Mouse (Mus musculus): ENCODE data around the gene Prkcb. TPM values are rescaled to one million over a fixed set of nuclear protein-coding genes. Genes with fewer than 3 reads are reported as not detected.

Prkcb gene
- polyA plus RNA-seq, 1 experiment, result 2.3 TPM

GRCm38 (mm10) chr7:122414608-122415007 is 126.1 kb downstream of the Prkcb start:
- H3K9ac ChIP-seq (ENCODE audit: low read depth, poor library complexity, severe bottlenecking), result no peak overlapping the region
- H3K9me3 ChIP-seq (replicated peaks; ENCODE audit: control insufficient read depth, insufficient read depth, low read length, poor library complexity, severe bottlenecking), result no peaks in the 10 kb centered on the region
- no peak overlapping the region for H3K4me3 ChIP-seq (ENCODE audit: low read depth, low read length)
- H3K4me1 ChIP-seq (ENCODE audit: control insufficient read depth, insufficient read depth, low read length), result no peaks in the 10 kb centered on the region
- H3K27ac ChIP-seq (ENCODE audit: insufficient read depth, low read length), result no peak overlapping the region
- H3K36me3 ChIP-seq (ENCODE audit: control insufficient read depth, insufficient read depth, low read length, poor library complexity, severe bottlenecking), result no peaks in the 10 kb centered on the region
- H3K27me3 ChIP-seq (ENCODE audit: control insufficient read depth, insufficient read depth, low read length, poor library complexity, severe bottlenecking), result no peaks in the 10 kb centered on the region; the same call in 1 of the 2 replicates
- TF ChIP-seq CTCF (IDR thresholded peaks at IDR 0.05; ENCODE audit: low read depth, low read length), result no peak
- TF ChIP-seq POLR2A (IDR thresholded peaks at IDR 0.05; ENCODE audit: insufficient read depth, low read length), result no peak
- TF ChIP-seq EP300 (IDR thresholded peaks at IDR 0.05; ENCODE audit: insufficient read depth, low read depth, low read length), result no peak

- Histone ChIP-seq H3K4me3 (ENCODE audit: low read depth, low read length) (no peak overlapping the region), H3K9ac (ENCODE audit: low read depth, poor library complexity, severe bottlenecking) (no peak overlapping the region), H3K27ac (ENCODE audit: insufficient read depth, low read length) (no peak overlapping the region), H3K9me3 (replicated peaks; ENCODE audit: control insufficient read depth, insufficient read depth, low read length, poor library complexity, severe bottlenecking) (no peaks in the 10 kb centered on the region), H3K36me3 (ENCODE audit: control insufficient read depth, insufficient read depth, low read length, poor library complexity, severe bottlenecking) (no peaks in the 10 kb centered on the region), H3K4me1 (ENCODE audit: control insufficient read depth, insufficient read depth, low read length) (no peaks in the 10 kb centered on the region), H3K27me3 (ENCODE audit: control insufficient read depth, insufficient read depth, low read length, poor library complexity, severe bottlenecking) (no peaks in the 10 kb centered on the region; the same call in 1 of the 2 replicates)
- TF ChIP-seq POLR2A (IDR thresholded peaks at IDR 0.05; ENCODE audit: insufficient read depth, low read length), result no peak
- no peak for TF ChIP-seq EP300 (IDR thresholded peaks at IDR 0.05; ENCODE audit: insufficient read depth, low read depth, low read length)
- TF ChIP-seq CTCF (IDR thresholded peaks at IDR 0.05; ENCODE audit: low read depth, low read length), result no peak
These were observed 126.8 kb downstream of the Prkcb start for GRCm38 (mm10) chr7:122415387-122415786.

GRCm38 (mm10) chr7:122415904-122416303 is 127.4 kb downstream of the Prkcb start:
- H3K4me3 ChIP-seq (ENCODE audit: low read depth, low read length), result no peak overlapping the region
- H3K4me1 ChIP-seq (ENCODE audit: control insufficient read depth, insufficient read depth, low read length), result no peaks in the 10 kb centered on the region
- no peak overlapping the region for H3K9ac ChIP-seq (ENCODE audit: low read depth, poor library complexity, severe bottlenecking)
- H3K9me3 ChIP-seq (replicated peaks; ENCODE audit: control insufficient read depth, insufficient read depth, low read length, poor library complexity, severe bottlenecking), result no peaks in the 10 kb centered on the region
- H3K27ac ChIP-seq (ENCODE audit: insufficient read depth, low read length), result no peak overlapping the region
- no peak for TF ChIP-seq CTCF (IDR thresholded peaks at IDR 0.05; ENCODE audit: low read depth, low read length)
- no peak for TF ChIP-seq POLR2A (IDR thresholded peaks at IDR 0.05; ENCODE audit: insufficient read depth, low read length)
- TF ChIP-seq EP300 (IDR thresholded peaks at IDR 0.05; ENCODE audit: insufficient read depth, low read depth, low read length), result no peak
- no peaks in the 10 kb centered on the region; the same call in 1 of the 2 replicates for H3K27me3 ChIP-seq (ENCODE audit: control insufficient read depth, insufficient read depth, low read length, poor library complexity, severe bottlenecking)
- H3K36me3 ChIP-seq (ENCODE audit: control insufficient read depth, insufficient read depth, low read length, poor library complexity, severe bottlenecking), result no peaks in the 10 kb centered on the region

GRCm38 (mm10) chr7:122418551-122418950 is 130.0 kb downstream of the Prkcb start:
- no peak overlapping the region for H3K4me3 ChIP-seq (ENCODE audit: low read depth, low read length)
- no peaks in the 10 kb centered on the region; the same call in 1 of the 2 replicates for H3K27me3 ChIP-seq (ENCODE audit: control insufficient read depth, insufficient read depth, low read length, poor library complexity, severe bottlenecking)
- H3K9ac ChIP-seq (ENCODE audit: low read depth, poor library complexity, severe bottlenecking), result no peak overlapping the region
- no peaks in the 10 kb centered on the region for H3K36me3 ChIP-seq (ENCODE audit: control insufficient read depth, insufficient read depth, low read length, poor library complexity, severe bottlenecking)
- no peaks in the 10 kb centered on the region for H3K9me3 ChIP-seq (replicated peaks; ENCODE audit: control insufficient read depth, insufficient read depth, low read length, poor library complexity, severe bottlenecking)
- H3K27ac ChIP-seq (ENCODE audit: insufficient read depth, low read length), result no peak overlapping the region
- no peak for TF ChIP-seq EP300 (IDR thresholded peaks at IDR 0.05; ENCODE audit: insufficient read depth, low read depth, low read length)
- no peak for TF ChIP-seq CTCF (IDR thresholded peaks at IDR 0.05; ENCODE audit: low read depth, low read length)
- TF ChIP-seq POLR2A (IDR thresholded peaks at IDR 0.05; ENCODE audit: insufficient read depth, low read length), result no peak
- H3K4me1 ChIP-seq (ENCODE audit: control insufficient read depth, insufficient read depth, low read length), result no peaks in the 10 kb centered on the region

- TF ChIP-seq POLR2A (IDR thresholded peaks at IDR 0.05; ENCODE audit: insufficient read depth, low read length) (no peak), EP300 (IDR thresholded peaks at IDR 0.05; ENCODE audit: insufficient read depth, low read depth, low read length) (no peak), CTCF (IDR thresholded peaks at IDR 0.05; ENCODE audit: low read depth, low read length) (no peak)
- H3K4me3 ChIP-seq (ENCODE audit: low read depth, low read length), result no peak overlapping the region
- H3K9ac ChIP-seq (ENCODE audit: low read depth, poor library complexity, severe bottlenecking), result no peak overlapping the region
- no peak overlapping the region for H3K27ac ChIP-seq (ENCODE audit: insufficient read depth, low read length)
- 0 out of 2 replicates have a peak, but pooled peaks cover 3% of the 10 kb centered on the region for H3K9me3 ChIP-seq (replicated peaks; ENCODE audit: control insufficient read depth, insufficient read depth, low read length, poor library complexity, severe bottlenecking)
- H3K4me1 ChIP-seq (ENCODE audit: control insufficient read depth, insufficient read depth, low read length), result no peaks in the 10 kb centered on the region
- H3K36me3 ChIP-seq (ENCODE audit: control insufficient read depth, insufficient read depth, low read length, poor library complexity, severe bottlenecking), result no peaks in the 10 kb centered on the region
- no peaks in the 10 kb centered on the region for H3K27me3 ChIP-seq (ENCODE audit: control insufficient read depth, insufficient read depth, low read length, poor library complexity, severe bottlenecking)
These were observed 135.3 kb downstream of the Prkcb start for GRCm38 (mm10) chr7:122423816-122424215.

GRCm38 (mm10) chr7:122429134-122429533 is 140.6 kb downstream of the Prkcb start:
- Histone ChIP-seq H3K27me3 (ENCODE audit: control insufficient read depth, insufficient read depth, low read length, poor library complexity, severe bottlenecking) (no peaks in the 10 kb centered on the region), H3K9me3 (replicated peaks; ENCODE audit: control insufficient read depth, insufficient read depth, low read length, poor library complexity, severe bottlenecking) (0 out of 2 replicates have a peak, but pooled peaks cover 3% of the 10 kb centered on the region), H3K4me1 (ENCODE audit: control insufficient read depth, insufficient read depth, low read length) (no peaks in the 10 kb centered on the region), H3K4me3 (ENCODE audit: low read depth, low read length) (no peak overlapping the region), H3K27ac (ENCODE audit: insufficient read depth, low read length) (no peak overlapping the region), H3K9ac (ENCODE audit: low read depth, poor library complexity, severe bottlenecking) (no peak overlapping the region), H3K36me3 (ENCODE audit: control insufficient read depth, insufficient read depth, low read length, poor library complexity, severe bottlenecking) (no peaks in the 10 kb centered on the region)
- TF ChIP-seq CTCF (IDR thresholded peaks at IDR 0.05; ENCODE audit: low read depth, low read length), result no peak
- no peak for TF ChIP-seq POLR2A (IDR thresholded peaks at IDR 0.05; ENCODE audit: insufficient read depth, low read length)
- TF ChIP-seq EP300 (IDR thresholded peaks at IDR 0.05; ENCODE audit: insufficient read depth, low read depth, low read length), result no peak
